Mouse (Mus musculus) heart, postnatal 0 days (tissue): ENCODE data around the gene Gpsm2.

Experiments used
- CTCF ChIP-seq: IDR thresholded peaks from 2 replicates; pipeline ENCODE4 v1.5.1; 2016; ENCODE audit warnings: antibody characterized with exemption, control low read depth, low read depth
- EP300 ChIP-seq: IDR thresholded peaks from 2 replicates; pipeline ENCODE4 v1.6.1; 2016; ENCODE audit warnings: antibody characterized with exemption, low read depth

- TF ChIP-seq CTCF (no peak), EP300 (no peak)
Measured at GRCm38 (mm10) chr3:108756131-108756530, 34.0 kb upstream of the Gpsm2 start.
